Mouse (Mus musculus) heart, embryonic 13.5 days (tissue): ENCODE results near the gene Ubn2. TPM values are rescaled to one million over a fixed set of nuclear protein-coding genes. Genes with fewer than 3 reads are reported as not detected.

Experiments
- ATAC-seq: fragments of 200-750 bp; cut with Nextera tagmentation; 2 replicates; pipeline ENCODE4 v1.8.0; 2017; ENCODE audit warnings: moderate TSS enrichment; ENCODE audit not compliant: insufficient number of reproducible peaks, low FRiP score, low TSS enrichment; ENCODE audit errors: extremely low read depth
- H3K27ac ChIP-seq: fragments of 300-500 bp; sonication (generic); replicated peaks from 2 replicates; pipeline ENCODE4 v1.5.1; 2015; ENCODE audit warnings: moderate library complexity, mild to moderate bottlenecking, inconsistent platforms
- H3K27me3 ChIP-seq: fragments of 300-500 bp; sonication (generic); replicated peaks from 2 replicates; pipeline ENCODE4 v1.6.1; 2015; ENCODE audit warnings: mild to moderate bottlenecking, inconsistent platforms
- H3K36me3 ChIP-seq: fragments of 300-500 bp; sonication (generic); 2 replicates; pipeline ENCODE4 v1.6.1; 2015; ENCODE audit warnings: mild to moderate bottlenecking, inconsistent platforms
- H3K4me1 ChIP-seq: fragments of 300-500 bp; sonication (generic); 2 replicates; pipeline ENCODE4 v1.6.1; 2015; ENCODE audit warnings: inconsistent platforms
- H3K4me2 ChIP-seq: fragments of 300-500 bp; sonication (generic); 2 replicates; pipeline ENCODE4 v1.6.1; 2015; ENCODE audit warnings: inconsistent platforms, mild to moderate bottlenecking, moderate library complexity
- H3K4me3 ChIP-seq: fragments of 300-500 bp; sonication (generic); 2 replicates; pipeline ENCODE4 v1.5.1; 2015; ENCODE audit warnings: moderate library complexity, mild to moderate bottlenecking, inconsistent platforms
- H3K9ac ChIP-seq: fragments of 300-500 bp; sonication (generic); 2 replicates; pipeline ENCODE4 v1.6.1; 2015; ENCODE audit warnings: inconsistent platforms, mild to moderate bottlenecking, moderate library complexity
- H3K9me3 ChIP-seq: fragments of 300-500 bp; sonication (generic); 2 replicates; pipeline ENCODE4 v1.6.1; 2016; ENCODE audit warnings: inconsistent platforms
- WGBS: fragments of 180-500 bp; shearing (Covaris S2); methylation state at CpG from one replicate; pipeline ENCODE4 v1.1.7; 2015; ENCODE audit warnings: mixed read lengths; 5-methylcytosine and 5-hydroxymethylcytosine counted together
- polyA plus RNA-seq: library from polyadenylated mRNA; unstranded; fragments of >200 nt; fragmentation: Nextera tagmentation; extraction: Ambion mirVana; gene quantifications from 2 replicates; pipeline ENCODE4 v1.2.1, GENCODE M21; 2015

Gene Ubn2
- polyA plus RNA-seq, 1 experiment from 2014 or later = 9.0 TPM

GRCm38 (mm10) chr6:38492550-38492949, 58.8 kb downstream of the Ubn2 start:
- 69% methylated on average over 3 of the region's 3 CpGs for WGBS
- H3K36me3 ChIP-seq = peaks cover 70% of the 10 kb centered on the region

GRCm38 (mm10) chr6:38495641-38496040, 61.9 kb downstream of the Ubn2 start:
- no peak overlapping the region for H3K4me2 ChIP-seq
- 52% methylated on average over 4 of the region's 4 CpGs for WGBS
- no peaks in the 10 kb centered on the region for H3K9me3 ChIP-seq
- no peak overlapping the region for H3K9ac ChIP-seq
- no peak overlapping the region for H3K4me3 ChIP-seq
- H3K36me3 ChIP-seq = peaks cover 78% of the 10 kb centered on the region
- no peaks in the 10 kb centered on the region for H3K4me1 ChIP-seq
- no peaks in the 10 kb centered on the region for H3K27me3 ChIP-seq
- ATAC-seq = no peak
- H3K27ac ChIP-seq = no peak overlapping the region

More at GRCm38 (mm10) chr6:38492550-38492949, 58.8 kb downstream of the Ubn2 start:
- ATAC-seq = no peak
- no peak overlapping the region for H3K4me3 ChIP-seq
- H3K27ac ChIP-seq = no peak overlapping the region
- no peak overlapping the region for H3K9ac ChIP-seq
- H3K4me1 ChIP-seq = no peaks in the 10 kb centered on the region
- H3K4me2 ChIP-seq = no peak overlapping the region
- H3K27me3 ChIP-seq = no peaks in the 10 kb centered on the region
- H3K9me3 ChIP-seq = no peaks in the 10 kb centered on the region

GRCm38 (mm10) chr6:38512096-38512495, 78.3 kb downstream of the Ubn2 start:
- Histone ChIP-seq H3K9me3 (no peaks in the 10 kb centered on the region), H3K27me3 (no peaks in the 10 kb centered on the region), H3K4me2 (no peak overlapping the region), H3K36me3 (peaks cover 8% of the 10 kb centered on the region), H3K4me1 (peaks cover 8% of the 10 kb centered on the region; the same call in 1 of the 2 replicates), H3K27ac (no peak overlapping the region), H3K4me3 (no peak overlapping the region), H3K9ac (no peak overlapping the region)
- 100% methylated on average over 1 of the region's 1 CpGs for WGBS
- no peak for ATAC-seq

GRCm38 (mm10) chr6:38512830-38513229, 79.1 kb downstream of the Ubn2 start:
- H3K27me3 ChIP-seq = no peaks in the 10 kb centered on the region
- H3K9ac ChIP-seq = no peak overlapping the region
- H3K4me2 ChIP-seq = no peak overlapping the region
- H3K4me3 ChIP-seq = no peak overlapping the region
- H3K9me3 ChIP-seq = no peaks in the 10 kb centered on the region
- H3K27ac ChIP-seq = no peak overlapping the region
- no peak for ATAC-seq
- H3K36me3 ChIP-seq = peaks cover 8% of the 10 kb centered on the region
- peaks cover 8% of the 10 kb centered on the region; the same call in 1 of the 2 replicates for H3K4me1 ChIP-seq

GRCm38 (mm10) chr6:38515201-38515600, 81.5 kb downstream of the Ubn2 start:
- Histone ChIP-seq H3K36me3 (peaks cover under 1% of the 10 kb centered on the region; the same call in 1 of the 2 replicates), H3K4me2 (no peak overlapping the region), H3K4me1 (peaks cover 8% of the 10 kb centered on the region; the same call in 1 of the 2 replicates), H3K9ac (no peak overlapping the region), H3K9me3 (no peaks in the 10 kb centered on the region), H3K27me3 (no peaks in the 10 kb centered on the region), H3K27ac (no peak overlapping the region), H3K4me3 (no peak overlapping the region)
- 80% methylated on average over 4 of the region's 4 CpGs for WGBS
- ATAC-seq = no peak

- no peak for ATAC-seq
- H3K27me3 ChIP-seq = no peaks in the 10 kb centered on the region
- no peaks in the 10 kb centered on the region for H3K9me3 ChIP-seq
- no peak overlapping the region for H3K4me3 ChIP-seq
- peaks cover 6% of the 10 kb centered on the region; the same call in 1 of the 2 replicates for H3K36me3 ChIP-seq
- 0 out of 2 replicates have a peak overlapping the region, but pooled peaks have one; percentile 21 for H3K9ac ChIP-seq
- H3K4me2 ChIP-seq = peak overlapping the region; percentile 5; the same call in 1 of the 2 replicates
- H3K27ac ChIP-seq = no peak overlapping the region
- WGBS = 20% methylated on average over 8 of the region's 8 CpGs
- H3K4me1 ChIP-seq = peaks cover 5% of the 10 kb centered on the region
Observed at GRCm38 (mm10) chr6:38523851-38524250, 90.1 kb downstream of the Ubn2 start.

- H3K27ac ChIP-seq = 0 out of 2 replicates have a peak overlapping the region, but pooled peaks have one; percentile 20
- H3K4me3 ChIP-seq = no peak overlapping the region
- H3K9ac ChIP-seq = no peak overlapping the region
- H3K4me2 ChIP-seq = no peak overlapping the region
- H3K36me3 ChIP-seq = no peaks in the 10 kb centered on the region
- peaks cover 20% of the 10 kb centered on the region for H3K4me1 ChIP-seq
- H3K27me3 ChIP-seq = no peaks in the 10 kb centered on the region
- ATAC-seq = no peak
- 56% methylated on average over 5 of the region's 5 CpGs for WGBS
- H3K9me3 ChIP-seq = no peaks in the 10 kb centered on the region
Observed at GRCm38 (mm10) chr6:38531211-38531820, 97.6 kb downstream of the Ubn2 start.

GRCm38 (mm10) chr6:38532500-38533420, 99.0 kb downstream of the Ubn2 start:
- H3K4me1 ChIP-seq = peaks cover 21% of the 10 kb centered on the region
- H3K27me3 ChIP-seq = no peaks in the 10 kb centered on the region
- peak overlapping the region; percentile 99 for H3K27ac ChIP-seq
- ATAC-seq = peak; percentile 15; the same call in 1 of the 2 replicates
- no peaks in the 10 kb centered on the region for H3K9me3 ChIP-seq
- 8% methylated on average over 25 of the region's 25 CpGs for WGBS
- H3K36me3 ChIP-seq = no peaks in the 10 kb centered on the region
- peak overlapping the region; percentile 93 for H3K4me3 ChIP-seq
- peak overlapping the region; percentile 83 for H3K9ac ChIP-seq
- H3K4me2 ChIP-seq = peak overlapping the region; percentile 85

- ATAC-seq = peak; percentile 69
- H3K4me1 ChIP-seq = peaks cover 21% of the 10 kb centered on the region
- H3K9me3 ChIP-seq = no peaks in the 10 kb centered on the region
- WGBS = 5% methylated on average over 41 of the region's 41 CpGs
- no peaks in the 10 kb centered on the region for H3K27me3 ChIP-seq
- peak within 1 kb of the TSS; percentile 85 for H3K4me2 ChIP-seq
- H3K36me3 ChIP-seq = no peaks in the 10 kb centered on the region
- peak within 1 kb of the TSS; percentile 98 for H3K9ac ChIP-seq
- H3K27ac ChIP-seq = peak within 1 kb of the TSS; percentile 99
- H3K4me3 ChIP-seq = peak within 1 kb of the TSS; percentile 93
Observed at GRCm38 (mm10) chr6:38533428-38534405, 100.0 kb downstream of the Ubn2 start, which contains the start of gene Fmc1. TSS of gene Fmc1 (plus strand) at chr6:38533502.

- no peaks in the 10 kb centered on the region for H3K9me3 ChIP-seq
Observed at GRCm38 (mm10) chr6:38534640-38535365, 101.1 kb downstream of the Ubn2 start.

More at GRCm38 (mm10) chr6:38534640-38535365, 101.1 kb downstream of the Ubn2 start:
- H3K36me3 ChIP-seq = peaks cover 10% of the 10 kb centered on the region
- H3K27ac ChIP-seq = peak overlapping the region; percentile 99
- peak overlapping the region; percentile 93 for H3K4me3 ChIP-seq
- no peaks in the 10 kb centered on the region for H3K27me3 ChIP-seq
- ATAC-seq = peak; percentile 78
- peak overlapping the region; percentile 85 for H3K4me2 ChIP-seq
- peak overlapping the region; percentile 98 for H3K9ac ChIP-seq
- WGBS = under 1% methylated on average over 53 of the region's 53 CpGs
- peaks cover 21% of the 10 kb centered on the region for H3K4me1 ChIP-seq
